In the genomic region with DNA sequence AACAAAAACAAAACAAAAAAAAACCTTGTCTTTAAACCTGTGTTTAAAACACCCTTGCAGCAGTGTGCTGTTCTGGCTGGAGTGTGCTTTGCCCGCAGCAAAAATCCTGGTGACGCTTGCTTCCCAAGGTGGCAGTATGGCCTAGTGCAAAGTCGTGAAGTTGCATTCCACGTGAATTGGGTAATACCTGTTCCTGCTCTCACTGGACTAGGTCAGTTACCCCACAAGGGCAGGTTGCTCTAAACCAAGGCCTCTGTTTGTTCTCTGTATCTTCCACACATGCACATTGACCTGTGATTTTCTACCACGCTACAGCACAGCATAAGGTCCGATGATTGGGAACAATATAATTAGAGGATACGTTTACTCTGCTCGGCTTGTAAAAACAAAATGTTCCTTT, we compare ENCODE assay signal across 32 mouse cellular contexts. TPM values are rescaled to one million over a fixed set of nuclear protein-coding genes. Genes with fewer than 3 reads are reported as not detected.
DNase-seq lines count a peak whose midpoint lies in the region; ATAC-seq and TF ChIP-seq lines count a peak whose summit lies in the region.
"Had no signal": no experiment of that assay in that cellular context is flagged by ENCODE, and none has a peak within 500 bp of the region (broad histone marks: within the 10 kb centered on the region; RNA-seq: fewer than 3 reads in every experiment).

No protein-coding gene starts in this region.

- no peaks in the 10 kb centered on the region for H3K36me3 ChIP-seq in liver, embryonic 14.5 days (replicated peaks; ENCODE audit: control insufficient read depth, insufficient read depth, low read depth)
- H3K36me3 ChIP-seq: embryonic facial prominence, embryonic 10.5 days; G1E; heart, embryonic 15.5 days; lung, embryonic 15.5 days; midbrain, embryonic 12.5 days had no signal

- ATAC-seq in liver, embryonic 14.5 days (ENCODE audit: insufficient read depth): peak; percentile 58; the same call in 1 of the 2 replicates
- no peak for ATAC-seq in granulocyte monocyte progenitor cell, adult 5-6 weeks (replicated peaks; ENCODE audit: poor library complexity, severe bottlenecking)
- ATAC-seq: inflammation-experienced regulatory T-cells, adult 6 months had no signal

- H3K9ac ChIP-seq in liver, embryonic 14.5 days (replicated peaks): no peak overlapping the region
- H3K9ac ChIP-seq: heart, embryonic 15.5 days; hindbrain, embryonic 14.5 days; lung, embryonic 15.5 days; midbrain, embryonic 12.5 days had no signal

- peak; percentile 7 to 20 for DNase-seq in kidney, adult 8-10 months
- no peak for DNase-seq in kidney, postnatal 10 days
- DNase-seq in kidney, postnatal 25 days: peak; percentile 5 to 44
- DNase-seq in liver, embryonic 14.5 days (ENCODE audit: low read depth in 3 of 3, low spot score in 3 of 3): no peak
- DNase-seq in lung, postnatal 14 days: peak; percentile 11
- DNase-seq in c-Kit-positive CD71-positive TER-119-positive erythroid progenitor cells, embryonic 14.5 days (ENCODE audit: low spot score): no peak
- DNase-seq: adrenal gland, adult 2 months; B cell, adult 2 months; cerebellum, adult 11-12 months; cerebellum, postnatal 10 days; gastrocnemius, postnatal 36 days; heart, postnatal 36 days; right cerebral cortex, postnatal 14 days had no signal

- no peaks in the 10 kb centered on the region for H3K9me3 ChIP-seq in liver, embryonic 14.5 days (ENCODE audit: control insufficient read depth, low read length)
- H3K9me3 ChIP-seq: embryonic facial prominence, embryonic 10.5 days; heart, embryonic 15.5 days; lung, embryonic 15.5 days; midbrain, embryonic 12.5 days had no signal

- WGBS in liver, embryonic 14.5 days (ENCODE audit: insufficient replicate concordance): 59% methylated on average over 8 of the region's 8 CpGs

- H3K4me3 ChIP-seq in liver, embryonic 14.5 days (ENCODE audit: insufficient read depth in 1 of 2, low read depth in 2 of 2, low read length in 2 of 2): no peak overlapping the region
- H3K4me3 ChIP-seq: embryonic facial prominence, embryonic 10.5 days; heart, embryonic 15.5 days; lung, embryonic 15.5 days; midbrain, embryonic 12.5 days had no signal

- no peak for TF ChIP-seq EP300 in liver, embryonic 14.5 days (IDR thresholded peaks at IDR 0.05; ENCODE audit: low read depth)

- no peak overlapping the region for H3K27ac ChIP-seq in liver, embryonic 14.5 days
- H3K27ac ChIP-seq: embryonic facial prominence, embryonic 10.5 days; heart, embryonic 15.5 days; hindbrain, embryonic 14.5 days; lung, embryonic 15.5 days; midbrain, embryonic 12.5 days had no signal

- no peak for TF ChIP-seq CTCF in liver, embryonic 14.5 days (IDR thresholded peaks at IDR 0.05; ENCODE audit: low read depth)

- H3K4me1 ChIP-seq in liver, embryonic 14.5 days (replicated peaks; ENCODE audit: control insufficient read depth in 2 of 2, insufficient read depth in 2 of 2, low read length in 1 of 2): no peaks in the 10 kb centered on the region; a peak in 1 of 4 replicates
- H3K4me1 ChIP-seq: heart, embryonic 15.5 days; lung, embryonic 15.5 days; midbrain, embryonic 12.5 days had no signal

- H3K27me3 ChIP-seq in liver, embryonic 14.5 days (ENCODE audit: control insufficient read depth, insufficient read depth, low read length): no peaks in the 10 kb centered on the region
- H3K27me3 ChIP-seq: CH12.LX; heart, embryonic 15.5 days; lung, embryonic 15.5 days; midbrain, embryonic 12.5 days had no signal

- H3K4me2 ChIP-seq in liver, embryonic 14.5 days (ENCODE audit: low read depth): no peak overlapping the region
- H3K4me2 ChIP-seq: heart, embryonic 15.5 days; hindbrain, embryonic 14.5 days; lung, embryonic 15.5 days; midbrain, embryonic 12.5 days had no signal

RNA-seq across cellular contexts. Expression of a gene that starts 13.0 kb away (rescaled TPM):
- 3.1 and 4.3 TPM in 2 replicates for polyA plus RNA-seq in liver, embryonic 14.5 days (2012; rRNA removed)
- polyA plus RNA-seq in liver, embryonic 14.5 days (2014; fragmentation: Nextera tagmentation; extraction: Ambion mirVana): 6.0 and 6.3 TPM in 2 replicates
- total RNA-seq in granulocyte monocyte progenitor cell, adult 5-6 weeks (2014; fragmentation: Nextera tagmentation): not detected in 2 replicates
- total RNA-seq in granulocyte monocyte progenitor cell, adult 5-6 weeks (2017): not detected in 2 replicates
- total RNA-seq: CH12.LX; gastrocnemius, postnatal 36 days; heart, adult 8-10 months; heart, postnatal 36 days; layer of hippocampus, adult 18-20 months; neutrophil, adult 5-6 weeks had no signal
- polyA plus RNA-seq: embryonic facial prominence, embryonic 10.5 days; forebrain, embryonic 11.5 days; G1E; heart, embryonic 15.5 days; hindbrain, embryonic 14.5 days; limb, embryonic 11.5 days; lung, embryonic 15.5 days; midbrain, embryonic 12.5 days; thymus, postnatal 0 days had no signal

RNA-seq across cellular contexts. Expression of a gene that starts 19.8 kb away (rescaled TPM):
- 8.4 and 10.1 TPM in 2 replicates for polyA plus RNA-seq in liver, embryonic 14.5 days (2012; rRNA removed)
- 10.8 and 11.2 TPM in 2 replicates for polyA plus RNA-seq in liver, embryonic 14.5 days (2014; fragmentation: Nextera tagmentation; extraction: Ambion mirVana)
- total RNA-seq in granulocyte monocyte progenitor cell, adult 5-6 weeks (2014; fragmentation: Nextera tagmentation): not detected in 2 replicates
- total RNA-seq in granulocyte monocyte progenitor cell, adult 5-6 weeks (2017): not detected in 2 replicates
- total RNA-seq: adrenal gland, adult 2 months; CH12.LX; G1E; gastrocnemius, adult 18-20 months; gastrocnemius, postnatal 36 days; heart, adult 8-10 months; heart, postnatal 36 days; layer of hippocampus, adult 18-20 months; layer of hippocampus, postnatal 25 days; megakaryocyte, adult 5-6 weeks; neutrophil, adult 5-6 weeks had no signal
- polyA plus RNA-seq: adrenal gland, adult 2 months; cortical plate, adult 2 months; embryonic facial prominence, embryonic 10.5 days; forebrain, embryonic 11.5 days; G1E; heart, embryonic 15.5 days; hindbrain, embryonic 14.5 days; inflammation-experienced regulatory T-cells, adult 6 months; limb, embryonic 11.5 days; lung, embryonic 15.5 days; midbrain, embryonic 12.5 days; thymus, postnatal 0 days had no signal

RNA-seq across cellular contexts. Expression of a gene that starts 26.6 kb away (rescaled TPM):
- polyA plus RNA-seq in liver, embryonic 14.5 days (2012; rRNA removed): 0.20 TPM in 1 of 2 replicates, not detected in the other
- polyA plus RNA-seq in liver, embryonic 14.5 days (2014; fragmentation: Nextera tagmentation; extraction: Ambion mirVana): 7.0 and 9.7 TPM in 2 replicates
- total RNA-seq in granulocyte monocyte progenitor cell, adult 5-6 weeks (2014; fragmentation: Nextera tagmentation): 0.38 TPM in 1 of 2 replicates, not detected in the other
- total RNA-seq in granulocyte monocyte progenitor cell, adult 5-6 weeks (2017): not detected in 2 replicates
- total RNA-seq: CH12.LX; G1E; gastrocnemius, adult 18-20 months; gastrocnemius, postnatal 36 days; heart, adult 8-10 months; heart, postnatal 36 days; layer of hippocampus, adult 18-20 months; layer of hippocampus, postnatal 25 days; megakaryocyte, adult 5-6 weeks; neutrophil, adult 5-6 weeks had no signal
- polyA plus RNA-seq: adrenal gland, adult 2 months; cortical plate, adult 2 months; forebrain, embryonic 11.5 days; G1E; heart, embryonic 15.5 days; hindbrain, embryonic 14.5 days; inflammation-experienced regulatory T-cells, adult 6 months; limb, embryonic 11.5 days; lung, embryonic 15.5 days; midbrain, embryonic 12.5 days; thymus, postnatal 0 days had no signal

RNA-seq across cellular contexts. Expression of a gene that starts 51.4 kb away (rescaled TPM):
- 1.9 and 2.3 TPM in 2 replicates for polyA plus RNA-seq in liver, embryonic 14.5 days (2012; rRNA removed)
- polyA plus RNA-seq in liver, embryonic 14.5 days (2014; fragmentation: Nextera tagmentation; extraction: Ambion mirVana): 3.7 and 5.4 TPM in 2 replicates
- 7.0 and 7.8 TPM in 2 replicates for total RNA-seq in granulocyte monocyte progenitor cell, adult 5-6 weeks (2014; fragmentation: Nextera tagmentation)
- total RNA-seq in granulocyte monocyte progenitor cell, adult 5-6 weeks (2017): 10.3 and 12.5 TPM in 2 replicates
- polyA plus RNA-seq: G1E had no signal

Comparison
In these comparisons a context has a peak if more than half of its experiments do, and no peak if none do; other contexts are left out.
1. DNase-seq: peak in kidney, adult 8-10 months (2 of 2), kidney, postnatal 25 days (2 of 2) and lung, postnatal 14 days (single experiment); none in kidney, postnatal 10 days (single experiment), liver, embryonic 14.5 days (0 of 3) and c-Kit-positive CD71-positive TER-119-positive erythroid progenitor cells, embryonic 14.5 days (single experiment).